Mouse (Mus musculus): Measurements from ENCODE around the gene Col26a1. TPM values are rescaled to one million over a fixed set of nuclear protein-coding genes. Genes with fewer than 3 reads are reported as not detected.

Col26a1 gene
- polyA plus RNA-seq, 1 experiment from 2014 or later = 1.1 TPM

GRCm38 (mm10) chr5:136810539-136811374 lies 72.3 kb downstream of the Col26a1 start:
- no peak for DNase-seq (ENCODE audit: low spot score)

GRCm38 (mm10) chr5:136806379-136807056 lies 76.5 kb downstream of the Col26a1 start:
- DNase-seq (ENCODE audit: low spot score) = no peak

GRCm38 (mm10) chr5:136805019-136805418 lies 78.0 kb downstream of the Col26a1 start:
- DNase-seq (ENCODE audit: low spot score) = no peak

- no peak for DNase-seq (ENCODE audit: low spot score)
These were observed 78.8 kb downstream of the Col26a1 start for GRCm38 (mm10) chr5:136804246-136804645.

- DNase-seq (ENCODE audit: low spot score) = no peak
These were observed 80.3 kb downstream of the Col26a1 start for GRCm38 (mm10) chr5:136802732-136803131.

GRCm38 (mm10) chr5:136796917-136797316 lies 86.1 kb downstream of the Col26a1 start:
- DNase-seq (ENCODE audit: low spot score) = no peak

- DNase-seq (ENCODE audit: low spot score) = no peak
These were observed 89.2 kb downstream of the Col26a1 start for GRCm38 (mm10) chr5:136793807-136794206.

GRCm38 (mm10) chr5:136792541-136792940 lies 90.5 kb downstream of the Col26a1 start:
- DNase-seq (ENCODE audit: low spot score) = no peak

- no peak for DNase-seq (ENCODE audit: low spot score)
These were observed 91.8 kb downstream of the Col26a1 start for GRCm38 (mm10) chr5:136791204-136791603.

- peak; percentile 87 for DNase-seq (ENCODE audit: low spot score)
These were observed 92.3 kb downstream of the Col26a1 start for GRCm38 (mm10) chr5:136790570-136791196.

GRCm38 (mm10) chr5:136784531-136784930 lies 98.5 kb downstream of the Col26a1 start:
- no peak for DNase-seq (ENCODE audit: low spot score)

GRCm38 (mm10) chr5:136782600-136782999 lies 100.4 kb downstream of the Col26a1 start:
- no peak for DNase-seq (ENCODE audit: low spot score)

GRCm38 (mm10) chr5:136780465-136780864 lies 102.5 kb downstream of the Col26a1 start:
- peak; percentile 51 for DNase-seq (ENCODE audit: low spot score)

- no peak for DNase-seq (ENCODE audit: low spot score)
These were observed 103.1 kb downstream of the Col26a1 start for GRCm38 (mm10) chr5:136779946-136780345.

GRCm38 (mm10) chr5:136775548-136775947 lies 107.5 kb downstream of the Col26a1 start:
- DNase-seq (ENCODE audit: low spot score) = no peak

GRCm38 (mm10) chr5:136773044-136774039 lies 109.7 kb downstream of the Col26a1 start:
- DNase-seq (ENCODE audit: low spot score) = no peak

GRCm38 (mm10) chr5:136771132-136771531 lies 111.9 kb downstream of the Col26a1 start:
- DNase-seq (ENCODE audit: low spot score) = no peak

GRCm38 (mm10) chr5:136767304-136767703 lies 115.7 kb downstream of the Col26a1 start:
- no peak for DNase-seq (ENCODE audit: low spot score)

GRCm38 (mm10) chr5:136764157-136764669 lies 118.8 kb downstream of the Col26a1 start:
- no peak for DNase-seq (ENCODE audit: low spot score)

GRCm38 (mm10) chr5:136760345-136760744 lies 122.7 kb downstream of the Col26a1 start:
- DNase-seq (ENCODE audit: low spot score) = no peak

- peak; percentile 23 for DNase-seq (ENCODE audit: low spot score)
These were observed 123.2 kb downstream of the Col26a1 start for GRCm38 (mm10) chr5:136759781-136760180.
